Mouse (Mus musculus) liver, embryonic 15.5 days (tissue): ENCODE measurements at regions not wholly inside any gene's neighbourhood (a gene's known extent, or its start where the extent isn't known, plus 50 kb on each side); places are given as distances from the start of the nearest gene placed in this dataset.
A peak's percentile ranks its signal among the peaks of the same experiment; 100 is the strongest.

Source experiments
- ATAC-seq: fragments of 200-750 bp; cut with Nextera tagmentation; 2 replicates; pipeline ENCODE4 v1.8.0; 2017; ENCODE audit warnings: moderate number of reproducible peaks, mild to moderate bottlenecking, moderate library complexity; ENCODE audit not compliant: insufficient read depth
- H3K27ac ChIP-seq: fragments of 300-500 bp; sonication (generic); replicated peaks from 2 replicates; pipeline ENCODE4 v1.5.1; 2015; ENCODE audit warnings: mild to moderate bottlenecking, inconsistent platforms
- H3K27me3 ChIP-seq: fragments of 300-500 bp; sonication (generic); 2 replicates; pipeline ENCODE4 v1.6.1; 2015; ENCODE audit warnings: mild to moderate bottlenecking, inconsistent platforms
- H3K36me3 ChIP-seq: fragments of 300-500 bp; sonication (generic); replicated peaks from 2 replicates; pipeline ENCODE4 v1.6.1; 2015; ENCODE audit warnings: moderate library complexity, mild to moderate bottlenecking, inconsistent platforms
- H3K4me1 ChIP-seq: fragments of 300-500 bp; sonication (generic); replicated peaks from 2 replicates; pipeline ENCODE4 v1.6.1; 2015; ENCODE audit warnings: inconsistent platforms
- H3K4me2 ChIP-seq: fragments of 300-500 bp; sonication (generic); 2 replicates; pipeline ENCODE4 v1.6.1; 2015; ENCODE audit warnings: moderate library complexity, mild to moderate bottlenecking, inconsistent platforms
- H3K4me3 ChIP-seq: fragments of 300-500 bp; sonication (generic); replicated peaks from 2 replicates; pipeline ENCODE4 v1.5.1; 2015; ENCODE audit warnings: mild to moderate bottlenecking, inconsistent platforms
- H3K9ac ChIP-seq: fragments of 300-500 bp; sonication (generic); 2 replicates; pipeline ENCODE4 v1.6.1; 2015; ENCODE audit warnings: moderate library complexity, mild to moderate bottlenecking, inconsistent platforms
- H3K9me3 ChIP-seq: fragments of 300-500 bp; sonication (generic); replicated peaks from 2 replicates; pipeline ENCODE4 v1.6.1; 2016; ENCODE audit warnings: inconsistent platforms
- WGBS: fragments of 180-500 bp; shearing (Covaris S2); methylation state at CpG from one replicate; pipeline ENCODE4 v1.1.7; 2015; ENCODE audit warnings: mixed read lengths; ENCODE audit not compliant: insufficient replicate concordance; 5-methylcytosine and 5-hydroxymethylcytosine counted together

- H3K4me1 ChIP-seq, result no peaks in the 10 kb centered on the region
- no peak overlapping the region for H3K9ac ChIP-seq
- no peaks in the 10 kb centered on the region for H3K27me3 ChIP-seq
- WGBS, result 53% methylated on average over 10 of the region's 10 CpGs
- no peak for ATAC-seq
- H3K36me3 ChIP-seq, result no peaks in the 10 kb centered on the region
- H3K9me3 ChIP-seq, result no peaks in the 10 kb centered on the region
- no peak overlapping the region for H3K4me2 ChIP-seq
- no peak overlapping the region for H3K27ac ChIP-seq
- H3K4me3 ChIP-seq, result no peak overlapping the region
Measured at GRCm38 (mm10) chr8:89534605-89535004, 490.6 kb upstream of the Sall1 start.

GRCm38 (mm10) chr8:89525041-89525440 is 481.1 kb upstream of the Sall1 start:
- no peak overlapping the region for H3K9ac ChIP-seq
- H3K36me3 ChIP-seq, result no peaks in the 10 kb centered on the region
- no peaks in the 10 kb centered on the region for H3K4me1 ChIP-seq
- H3K9me3 ChIP-seq, result no peaks in the 10 kb centered on the region
- no peaks in the 10 kb centered on the region for H3K27me3 ChIP-seq
- no peak overlapping the region for H3K4me2 ChIP-seq
- H3K4me3 ChIP-seq, result no peak overlapping the region
- H3K27ac ChIP-seq, result no peak overlapping the region
- WGBS, result 69% methylated on average over 6 of the region's 6 CpGs
- ATAC-seq, result peak; percentile 68

GRCm38 (mm10) chr8:89523336-89523735 is 479.4 kb upstream of the Sall1 start:
- no peaks in the 10 kb centered on the region for H3K27me3 ChIP-seq
- H3K9ac ChIP-seq, result no peak overlapping the region
- H3K36me3 ChIP-seq, result no peaks in the 10 kb centered on the region
- no peak overlapping the region for H3K27ac ChIP-seq
- H3K9me3 ChIP-seq, result no peaks in the 10 kb centered on the region
- no peak overlapping the region for H3K4me2 ChIP-seq
- ATAC-seq, result no peak
- no peak overlapping the region for H3K4me3 ChIP-seq
- H3K4me1 ChIP-seq, result no peaks in the 10 kb centered on the region
- 65% methylated on average over 3 of the region's 3 CpGs for WGBS

GRCm38 (mm10) chr8:89516602-89517001 is 472.6 kb upstream of the Sall1 start:
- no peaks in the 10 kb centered on the region for H3K9me3 ChIP-seq
- H3K4me1 ChIP-seq, result no peaks in the 10 kb centered on the region
- no peak overlapping the region for H3K9ac ChIP-seq
- no peak for ATAC-seq
- no peak overlapping the region for H3K27ac ChIP-seq
- WGBS, result 56% methylated on average over 2 of the region's 2 CpGs
- no peak overlapping the region for H3K4me3 ChIP-seq
- H3K4me2 ChIP-seq, result no peak overlapping the region
- H3K27me3 ChIP-seq, result no peaks in the 10 kb centered on the region
- no peaks in the 10 kb centered on the region for H3K36me3 ChIP-seq

GRCm38 (mm10) chr8:89514270-89514669 is 470.3 kb upstream of the Sall1 start:
- Histone ChIP-seq H3K27ac (no peak overlapping the region), H3K9ac (no peak overlapping the region), H3K36me3 (no peaks in the 10 kb centered on the region), H3K4me1 (no peaks in the 10 kb centered on the region), H3K9me3 (no peaks in the 10 kb centered on the region), H3K27me3 (no peaks in the 10 kb centered on the region), H3K4me2 (no peak overlapping the region), H3K4me3 (no peak overlapping the region)
- ATAC-seq, result no peak
- WGBS, result 63% methylated on average over 3 of the region's 3 CpGs

- no peak overlapping the region for H3K4me3 ChIP-seq
- H3K36me3 ChIP-seq, result no peaks in the 10 kb centered on the region
- no peaks in the 10 kb centered on the region for H3K9me3 ChIP-seq
- no peaks in the 10 kb centered on the region for H3K4me1 ChIP-seq
- no peak overlapping the region for H3K27ac ChIP-seq
- no peak overlapping the region for H3K9ac ChIP-seq
- no peak overlapping the region for H3K4me2 ChIP-seq
- no peak for ATAC-seq
- H3K27me3 ChIP-seq, result no peaks in the 10 kb centered on the region
- 20% methylated on average over 6 of the region's 6 CpGs for WGBS
Measured at GRCm38 (mm10) chr8:89507639-89508038, 463.7 kb upstream of the Sall1 start.

GRCm38 (mm10) chr8:89503545-89504234 is 459.7 kb upstream of the Sall1 start:
- no peak overlapping the region for H3K27ac ChIP-seq
- H3K4me1 ChIP-seq, result no peaks in the 10 kb centered on the region
- no peaks in the 10 kb centered on the region for H3K27me3 ChIP-seq
- H3K36me3 ChIP-seq, result no peaks in the 10 kb centered on the region
- H3K9ac ChIP-seq, result no peak overlapping the region
- no peak overlapping the region for H3K4me2 ChIP-seq
- 39% methylated on average over 4 of the region's 4 CpGs for WGBS
- no peaks in the 10 kb centered on the region for H3K9me3 ChIP-seq
- no peak overlapping the region for H3K4me3 ChIP-seq
- no peak for ATAC-seq

- no peak overlapping the region for H3K4me2 ChIP-seq
- no peak overlapping the region for H3K27ac ChIP-seq
- no peak for ATAC-seq
- H3K4me3 ChIP-seq, result no peak overlapping the region
- no peaks in the 10 kb centered on the region for H3K4me1 ChIP-seq
- H3K27me3 ChIP-seq, result no peaks in the 10 kb centered on the region
- no peaks in the 10 kb centered on the region for H3K36me3 ChIP-seq
- H3K9me3 ChIP-seq, result no peaks in the 10 kb centered on the region
- H3K9ac ChIP-seq, result no peak overlapping the region
- 64% methylated on average over 6 of the region's 6 CpGs for WGBS
Measured at GRCm38 (mm10) chr8:89503030-89503429, 459.1 kb upstream of the Sall1 start.

GRCm38 (mm10) chr8:89501756-89502155 is 457.8 kb upstream of the Sall1 start:
- Histone ChIP-seq H3K4me1 (no peaks in the 10 kb centered on the region), H3K9me3 (no peaks in the 10 kb centered on the region), H3K9ac (no peak overlapping the region), H3K27me3 (no peaks in the 10 kb centered on the region), H3K4me2 (no peak overlapping the region), H3K36me3 (no peaks in the 10 kb centered on the region), H3K27ac (no peak overlapping the region), H3K4me3 (no peak overlapping the region)
- ATAC-seq, result no peak
- WGBS, result 70% methylated on average over 6 of the region's 6 CpGs

GRCm38 (mm10) chr8:89499831-89500230 is 455.9 kb upstream of the Sall1 start:
- 68% methylated on average over 6 of the region's 6 CpGs for WGBS
- Histone ChIP-seq H3K27ac (no peak overlapping the region), H3K4me2 (no peak overlapping the region), H3K4me1 (no peaks in the 10 kb centered on the region), H3K4me3 (no peak overlapping the region), H3K9me3 (no peaks in the 10 kb centered on the region), H3K36me3 (no peaks in the 10 kb centered on the region), H3K9ac (no peak overlapping the region), H3K27me3 (no peaks in the 10 kb centered on the region)
- no peak for ATAC-seq

DNA sequence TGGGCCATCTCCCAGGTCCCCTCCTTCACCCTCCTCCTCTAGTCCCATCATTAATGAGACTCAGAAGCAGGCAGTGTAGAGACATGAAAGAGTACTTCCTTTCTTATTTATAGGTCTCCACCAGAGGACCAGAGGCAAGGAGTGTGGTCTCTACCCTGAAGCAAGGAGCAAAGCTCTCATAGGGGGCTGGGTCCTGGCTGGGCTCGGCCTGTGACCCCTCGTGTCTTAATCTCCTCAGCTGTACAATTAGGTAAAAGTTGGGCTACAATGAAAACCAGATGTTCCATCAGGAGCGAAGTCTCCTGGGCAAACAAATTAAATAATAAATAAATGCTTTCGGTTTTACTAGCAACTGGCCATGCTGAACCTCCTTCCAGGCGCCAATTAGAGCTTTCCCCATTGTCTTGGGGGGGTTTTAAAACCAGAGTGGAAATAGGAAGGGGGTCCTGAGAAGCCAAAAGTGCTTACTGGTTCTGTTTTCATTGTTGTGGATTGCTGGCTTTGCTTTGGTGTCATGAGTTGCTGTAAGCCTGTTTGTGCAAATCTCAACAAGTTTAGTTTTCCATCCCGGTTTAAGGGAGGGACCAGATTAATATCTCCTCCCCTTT is 454.2 kb upstream of the Sall1 start:
- Histone ChIP-seq H3K9me3 (no peaks in the 10 kb centered on the region), H3K9ac (no peak overlapping the region), H3K4me1 (no peaks in the 10 kb centered on the region), H3K4me3 (no peak overlapping the region), H3K27ac (no peak overlapping the region), H3K27me3 (no peaks in the 10 kb centered on the region), H3K4me2 (no peak overlapping the region), H3K36me3 (no peaks in the 10 kb centered on the region)
- 44% methylated on average over 6 of the region's 6 CpGs for WGBS
- ATAC-seq, result no peak

DNA sequence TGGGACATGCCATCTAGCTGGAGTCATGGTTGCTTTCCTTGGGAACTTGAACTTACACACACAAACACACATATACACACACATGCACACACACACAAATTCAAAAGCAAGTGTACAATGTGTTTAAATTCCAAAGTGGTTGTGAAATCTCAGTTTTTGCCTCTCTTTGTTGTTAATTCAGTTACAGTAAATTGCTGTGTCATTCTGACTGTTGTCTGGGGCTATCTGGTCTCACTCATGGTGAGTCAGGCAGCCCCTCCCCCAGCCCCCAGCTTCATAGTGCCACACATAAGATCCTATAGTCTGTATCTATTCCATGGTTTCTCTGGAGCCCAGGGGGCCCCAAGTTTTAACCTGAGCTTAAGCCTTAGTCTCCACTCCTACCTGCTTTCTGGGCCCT is 448.4 kb upstream of the Sall1 start:
- no peak for ATAC-seq
- Histone ChIP-seq H3K36me3 (no peaks in the 10 kb centered on the region), H3K4me2 (no peak overlapping the region), H3K27ac (no peak overlapping the region), H3K27me3 (no peaks in the 10 kb centered on the region), H3K9ac (no peak overlapping the region), H3K9me3 (no peaks in the 10 kb centered on the region), H3K4me3 (no peak overlapping the region), H3K4me1 (no peaks in the 10 kb centered on the region)
